Mouse (Mus musculus): ENCODE measurements around the gene Gm11172.

The Gm11172 gene

GRCm38 (mm10) chr16:10812865-10813371 is at the start of gene Gm11172:
Gene Gm11172, plus strand, starts transcription at chr16:10812915.
- DNase-seq (ENCODE audit: low spot score in 2 of 2), result no peak

GRCm38 (mm10) chr16:10763540-10764264 is 49.0 kb upstream of the Gm11172 start:
- DNase-seq (ENCODE audit: low spot score in 2 of 2), result no peak

GRCm38 (mm10) chr16:10764323-10764722 is 48.4 kb upstream of the Gm11172 start:
- DNase-seq (ENCODE audit: low spot score in 2 of 2), result no peak

GRCm38 (mm10) chr16:10767158-10767557 is 45.6 kb upstream of the Gm11172 start:
- DNase-seq (ENCODE audit: low spot score in 2 of 2), result peak; percentile 79 to 97

DNA sequence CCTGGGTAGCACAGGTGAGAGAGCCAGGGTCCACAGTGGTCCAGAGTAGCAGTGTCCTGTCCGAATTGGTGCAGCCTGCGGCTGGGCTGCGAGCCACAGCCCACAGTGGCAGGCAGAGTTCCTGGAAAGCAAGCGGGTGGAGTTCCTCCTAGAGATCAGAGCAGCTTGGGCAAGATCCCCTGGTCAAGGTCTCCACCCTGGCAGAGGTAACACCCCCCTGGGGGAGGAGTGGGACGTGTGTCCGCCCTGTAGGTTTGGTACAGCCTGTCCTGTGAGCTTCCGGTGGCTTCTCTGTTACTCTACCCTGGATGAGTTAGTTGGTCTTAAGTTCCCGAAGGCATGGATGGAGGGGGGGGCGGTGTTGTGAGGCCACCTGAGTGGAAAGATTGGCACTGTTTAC is 43.9 kb upstream of the Gm11172 start:
- no peak for DNase-seq (ENCODE audit: low spot score in 2 of 2)

DNA sequence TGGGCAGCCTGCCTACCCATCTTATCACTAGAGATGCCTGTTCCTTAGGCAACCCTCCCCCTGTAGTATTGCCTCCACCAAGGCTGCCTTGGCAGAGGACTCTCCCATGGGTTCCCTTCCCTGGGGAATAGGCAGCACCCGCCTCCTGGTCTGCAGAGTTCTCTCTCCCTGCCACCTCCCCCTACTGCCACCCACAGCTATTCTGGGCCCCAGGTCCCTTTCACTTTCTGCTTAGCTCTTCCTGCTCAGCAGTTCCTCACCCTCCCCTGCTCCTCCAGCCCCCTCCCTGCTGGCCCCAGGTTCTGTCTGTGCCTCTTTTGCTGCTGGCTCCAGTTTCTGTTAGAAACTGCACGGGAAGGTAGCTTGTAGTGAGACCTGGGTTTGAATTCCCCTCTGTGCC is 43.1 kb upstream of the Gm11172 start:
- peak; percentile 63 to 70 for DNase-seq (ENCODE audit: low spot score in 2 of 2)

GRCm38 (mm10) chr16:10770531-10771325 is 42.0 kb upstream of the Gm11172 start:
- DNase-seq (ENCODE audit: low spot score in 2 of 2), result no peak

DNA sequence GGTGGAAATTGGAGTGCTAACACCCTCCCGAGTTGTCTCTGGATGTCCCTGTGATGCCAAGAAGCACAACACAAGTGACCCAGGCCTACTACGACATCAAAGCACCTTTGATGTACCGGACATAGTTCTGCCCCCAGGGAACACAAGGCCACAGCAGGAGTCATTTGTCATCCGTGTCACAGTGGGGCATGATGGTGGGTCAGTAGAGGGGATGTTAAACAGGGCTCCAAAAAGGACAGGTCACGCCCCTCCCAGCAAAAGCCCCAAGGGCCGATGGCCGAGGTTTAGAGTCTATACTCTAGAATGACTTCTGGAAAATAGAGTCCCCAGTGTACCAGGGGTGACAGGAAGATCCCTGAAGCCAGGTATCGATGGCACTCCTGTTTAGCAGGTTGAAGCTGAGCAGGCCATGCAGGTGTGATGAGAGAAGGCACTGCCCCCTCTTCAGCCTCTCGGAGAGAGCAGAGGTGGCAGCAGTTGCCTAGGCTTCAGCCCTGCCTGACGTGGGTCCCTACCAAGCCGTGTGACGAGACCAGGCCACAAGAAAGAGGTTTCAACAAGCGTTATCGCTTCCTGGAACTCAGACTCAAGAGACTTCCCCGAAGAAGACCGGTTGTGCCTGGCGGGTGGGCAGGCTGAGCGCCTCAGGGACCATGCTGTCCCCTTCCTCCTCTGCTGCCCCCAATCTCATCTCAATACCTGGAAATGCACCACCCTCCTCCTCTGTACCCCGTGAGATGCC is 40.8 kb upstream of the Gm11172 start:
- DNase-seq (ENCODE audit: low spot score in 2 of 2), result peak; percentile 69 to 74

GRCm38 (mm10) chr16:10773543-10773942 is 39.2 kb upstream of the Gm11172 start:
- no peak for DNase-seq (ENCODE audit: low spot score in 2 of 2)

DNA sequence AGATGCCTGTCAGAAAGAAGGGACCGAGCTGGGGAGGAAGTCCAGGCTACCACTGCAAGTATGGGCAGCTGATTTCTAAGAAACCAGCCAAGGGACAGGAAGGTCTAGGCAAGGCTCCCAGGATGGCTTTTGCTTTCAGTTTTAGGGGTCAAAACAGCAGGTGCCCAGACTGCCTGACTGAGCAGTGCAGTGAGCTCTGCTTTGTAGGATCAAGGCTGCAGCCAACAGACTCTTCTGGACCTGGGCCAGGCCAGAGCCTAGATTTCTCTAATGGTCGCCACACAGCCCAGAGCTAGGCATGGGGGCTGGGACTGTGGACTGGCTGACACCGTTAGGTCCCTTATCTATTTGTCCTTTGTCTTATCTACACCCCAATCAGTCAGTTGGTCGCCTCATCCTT is 38.0 kb upstream of the Gm11172 start:
- no peak for DNase-seq (ENCODE audit: low spot score in 2 of 2)

DNA sequence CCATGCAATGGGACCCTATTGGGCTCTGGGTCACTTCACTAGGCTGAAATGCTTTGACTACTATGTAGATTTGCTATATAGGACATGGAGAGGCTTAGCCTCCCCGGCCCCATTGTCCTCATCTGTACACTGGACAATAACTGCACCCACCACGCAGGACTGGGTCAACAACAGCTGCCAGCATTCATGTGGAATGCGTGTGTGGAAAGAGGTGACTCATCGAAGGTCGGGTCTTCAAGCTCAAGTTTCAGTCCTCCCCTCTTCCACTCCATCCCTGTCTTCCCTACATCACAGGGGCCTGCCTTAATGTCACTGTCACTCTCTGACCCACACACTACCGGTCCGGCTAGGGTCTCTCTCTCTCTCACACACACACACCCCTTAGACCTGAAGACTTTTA is 36.4 kb upstream of the Gm11172 start:
- no peak for DNase-seq (ENCODE audit: low spot score in 2 of 2)

DNA sequence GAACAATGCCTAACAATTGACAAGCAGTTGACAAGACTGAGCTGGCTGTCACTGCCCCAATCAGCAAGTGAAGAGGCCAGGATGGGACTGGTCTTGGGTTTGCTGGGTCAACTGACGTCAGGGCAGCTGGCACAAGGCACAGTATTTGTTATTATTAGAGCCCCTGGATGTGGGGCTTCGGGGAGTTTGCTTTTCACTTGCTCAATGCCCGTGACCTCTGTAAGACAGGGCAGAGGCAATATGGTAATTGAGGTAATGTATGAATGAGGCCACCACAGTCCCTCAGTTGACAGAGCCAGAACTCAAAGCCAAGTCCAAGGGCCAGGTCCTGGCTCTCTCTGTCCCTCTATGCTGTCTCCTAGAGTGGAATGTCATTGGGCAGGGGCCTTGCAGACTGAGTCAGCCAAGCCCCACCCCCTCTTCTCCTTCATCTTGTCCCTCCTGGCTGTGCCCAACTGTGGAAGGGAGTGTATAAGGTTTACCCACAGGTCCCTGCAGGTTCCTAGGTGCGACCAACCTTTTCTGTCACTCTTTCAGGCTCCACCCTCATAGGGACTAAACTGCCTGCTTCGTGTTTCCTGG is 35.0 kb upstream of the Gm11172 start:
- no peak for DNase-seq (ENCODE audit: low spot score in 2 of 2)

- peak in 1 of 2 experiments; percentile 25 for DNase-seq (ENCODE audit: low spot score in 2 of 2)
Measured at GRCm38 (mm10) chr16:10780631-10781120, 32.0 kb upstream of the Gm11172 start.

DNA sequence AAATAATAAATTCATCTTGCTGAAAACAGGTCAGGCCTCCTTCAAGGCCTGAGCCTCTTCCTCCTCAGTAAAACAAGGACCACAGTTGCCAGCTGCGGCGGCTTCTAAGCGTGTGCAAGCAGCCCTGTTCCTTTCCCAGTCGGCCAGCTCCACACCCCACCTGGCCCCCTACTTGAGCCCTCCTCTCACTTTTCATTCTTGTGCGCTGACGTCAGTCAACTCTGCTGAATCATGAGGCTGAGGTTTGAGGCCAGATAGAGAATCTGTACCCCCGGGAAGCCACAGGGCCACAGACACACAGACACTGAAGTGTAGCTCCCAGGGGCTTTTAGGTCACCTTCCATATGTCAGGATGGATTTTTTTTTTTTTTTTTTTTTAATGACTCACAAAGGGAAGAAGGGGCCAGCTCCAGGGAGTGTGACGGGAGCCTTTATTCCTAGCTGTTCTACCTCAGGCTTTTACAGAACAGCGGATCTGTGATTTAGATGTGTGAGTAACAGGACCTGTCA is 30.8 kb upstream of the Gm11172 start:
- DNase-seq (ENCODE audit: low spot score in 2 of 2), result peak; percentile 58 to 68

DNA sequence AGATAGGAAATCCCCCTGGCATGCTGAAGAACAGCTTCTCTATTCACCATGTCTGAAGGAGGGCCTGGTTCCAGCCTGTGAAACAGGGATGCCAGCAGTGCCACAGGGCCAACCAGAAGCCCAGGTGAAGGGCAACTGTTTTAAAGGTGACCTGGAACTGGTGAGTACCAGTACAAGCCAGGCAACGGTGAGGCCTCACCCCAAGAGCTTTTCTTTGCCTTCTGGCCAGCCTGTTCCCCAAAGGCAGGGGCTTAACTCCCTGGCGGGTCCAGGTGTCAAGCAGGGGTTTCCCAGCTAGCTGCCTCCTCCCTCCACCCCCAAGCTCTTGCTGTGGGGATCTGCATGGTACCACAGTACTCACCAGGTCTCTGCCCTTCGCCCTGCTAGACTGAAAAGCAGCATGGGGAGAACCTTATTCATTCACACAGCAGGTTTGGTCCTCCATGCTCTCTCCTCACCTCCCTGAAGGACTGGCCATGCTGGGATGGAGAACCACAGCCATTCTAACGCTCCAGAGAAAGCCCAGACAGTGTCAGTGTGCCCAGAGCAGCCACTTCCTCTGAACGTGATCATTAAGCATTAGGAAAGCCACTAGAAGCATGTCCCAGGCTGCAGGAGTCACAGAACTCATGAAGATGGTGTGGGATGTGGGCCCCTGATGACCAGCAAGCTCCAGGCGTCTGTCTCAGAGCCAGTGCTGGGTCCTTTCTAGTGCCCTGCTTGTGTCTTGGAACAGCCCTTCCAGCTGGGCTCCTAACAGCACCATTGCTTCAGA is 30.2 kb upstream of the Gm11172 start:
- DNase-seq (ENCODE audit: low spot score in 2 of 2), result no peak

DNA sequence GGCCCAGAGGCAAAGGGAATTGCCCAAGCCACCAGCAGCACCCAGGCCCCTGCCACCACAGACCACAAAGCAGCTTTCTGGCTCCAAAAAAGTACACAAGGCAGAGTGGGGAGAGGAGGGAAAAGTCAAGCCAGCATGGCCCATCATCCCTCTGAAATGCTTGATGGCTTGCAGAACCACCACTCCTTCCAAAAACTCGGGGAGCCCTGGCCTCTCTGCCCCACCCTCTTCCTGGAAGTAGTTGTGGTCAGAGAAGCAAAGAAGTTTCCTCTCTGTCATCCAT is 29.6 kb upstream of the Gm11172 start:
- no peak for DNase-seq (ENCODE audit: low spot score in 2 of 2)

GRCm38 (mm10) chr16:10783451-10783850 is 29.3 kb upstream of the Gm11172 start:
- no peak for DNase-seq (ENCODE audit: low spot score in 2 of 2)

GRCm38 (mm10) chr16:10783883-10784792 is 28.6 kb upstream of the Gm11172 start:
- DNase-seq (ENCODE audit: low spot score in 2 of 2), result peak in 1 of 2 experiments; percentile 61

- peak; percentile 97 to 100 for DNase-seq (ENCODE audit: low spot score in 2 of 2)
Measured at GRCm38 (mm10) chr16:10784793-10785370, 27.8 kb upstream of the Gm11172 start.

Data from thymus, postnatal 10 days (tissue).